Mouse (Mus musculus): ENCODE measurements around the gene Kcnmb3. TPM values are rescaled to one million over a fixed set of nuclear protein-coding genes. Genes with fewer than 3 reads are reported as not detected.
"Not testable (repeated sequence)": the region's sequence is repeated elsewhere in the genome, so short reads cannot be mapped to it uniquely, and the experiment has no call there.

The Kcnmb3 gene
- polyA plus RNA-seq, 1 experiment from 2014 or later: 0.22 TPM

GRCm38 (mm10) chr3:32454329-32455021 is 37.6 kb downstream of the Kcnmb3 start:
- no peaks in the 10 kb centered on the region for H3K27me3 ChIP-seq (replicated peaks)
- H3K4me1 ChIP-seq: no peaks in the 10 kb centered on the region
- ATAC-seq (replicated peaks): no peak
- H3K4me3 ChIP-seq: no peak overlapping the region
- no peak overlapping the region for H3K9ac ChIP-seq
- WGBS: 70% methylated on average over 11 of the region's 11 CpGs
- no peak overlapping the region for H3K27ac ChIP-seq
- H3K4me2 ChIP-seq: no peak overlapping the region
- no peaks in the 10 kb centered on the region for H3K9me3 ChIP-seq
- H3K36me3 ChIP-seq (replicated peaks): peaks cover 49% of the 10 kb centered on the region

- Histone ChIP-seq H3K9me3 (no peaks in the 10 kb centered on the region), H3K4me2 (no peak overlapping the region), H3K4me1 (no peaks in the 10 kb centered on the region), H3K27ac (no peak overlapping the region), H3K4me3 (no peak overlapping the region), H3K27me3 (replicated peaks) (no peaks in the 10 kb centered on the region), H3K36me3 (replicated peaks) (peaks cover 52% of the 10 kb centered on the region), H3K9ac (no peak overlapping the region)
- ATAC-seq (replicated peaks): no peak
Observed at GRCm38 (mm10) chr3:32441710-32442109, 50.3 kb downstream of the Kcnmb3 start.

- Histone ChIP-seq H3K9ac (no peak overlapping the region), H3K27me3 (replicated peaks) (no peaks in the 10 kb centered on the region), H3K36me3 (replicated peaks) (peaks cover 42% of the 10 kb centered on the region), H3K4me3 (no peak overlapping the region), H3K9me3 (no peaks in the 10 kb centered on the region), H3K27ac (no peak overlapping the region), H3K4me1 (no peaks in the 10 kb centered on the region), H3K4me2 (no peak overlapping the region)
- WGBS: 92% methylated on average over 4 of the region's 4 CpGs
- ATAC-seq (replicated peaks): no peak
Observed at GRCm38 (mm10) chr3:32438716-32439115, 53.3 kb downstream of the Kcnmb3 start.

- H3K4me3 ChIP-seq: no peak overlapping the region
- 95% methylated on average over 6 of the region's 6 CpGs for WGBS
- H3K9ac ChIP-seq: no peak overlapping the region
Observed at GRCm38 (mm10) chr3:32437820-32438219, 54.2 kb downstream of the Kcnmb3 start.

GRCm38 (mm10) chr3:32437297-32437696 is 54.7 kb downstream of the Kcnmb3 start:
- Histone ChIP-seq H3K27me3 (replicated peaks) (no peaks in the 10 kb centered on the region), H3K36me3 (replicated peaks) (peaks cover 37% of the 10 kb centered on the region; the same call in 1 of the 2 replicates), H3K9me3 (no peaks in the 10 kb centered on the region), H3K27ac (no peak overlapping the region), H3K9ac (no peak overlapping the region), H3K4me2 (no peak overlapping the region), H3K4me1 (no peaks in the 10 kb centered on the region), H3K4me3 (no peak overlapping the region)
- 96% methylated on average over 6 of the region's 6 CpGs for WGBS
- no peak for ATAC-seq (replicated peaks)

More at GRCm38 (mm10) chr3:32437820-32438219, 54.2 kb downstream of the Kcnmb3 start:
- ATAC-seq (replicated peaks): no peak
- Histone ChIP-seq H3K4me2 (no peak overlapping the region), H3K27ac (no peak overlapping the region), H3K36me3 (replicated peaks) (peaks cover 37% of the 10 kb centered on the region; the same call in 1 of the 2 replicates), H3K9me3 (no peaks in the 10 kb centered on the region), H3K4me1 (no peaks in the 10 kb centered on the region), H3K27me3 (replicated peaks) (no peaks in the 10 kb centered on the region)

GRCm38 (mm10) chr3:32436101-32436500 is 55.9 kb downstream of the Kcnmb3 start:
- ATAC-seq (replicated peaks): no peak
- 93% methylated on average over 11 of the region's 11 CpGs for WGBS

GRCm38 (mm10) chr3:32434016-32434415 is 58.0 kb downstream of the Kcnmb3 start:
- Histone ChIP-seq H3K27me3 (replicated peaks) (no peaks in the 10 kb centered on the region), H3K36me3 (replicated peaks) (peaks cover 17% of the 10 kb centered on the region; the same call in 1 of the 2 replicates), H3K4me2 (no peak overlapping the region), H3K4me1 (peaks cover 5% of the 10 kb centered on the region; the same call in 1 of the 2 replicates), H3K27ac (no peak overlapping the region), H3K9me3 (no peaks in the 10 kb centered on the region), H3K4me3 (no peak overlapping the region), H3K9ac (no peak overlapping the region)
- WGBS: 91% methylated on average over 2 of the region's 2 CpGs
- ATAC-seq (replicated peaks): no peak

More at GRCm38 (mm10) chr3:32436101-32436500, 55.9 kb downstream of the Kcnmb3 start:
- no peak overlapping the region for H3K27ac ChIP-seq
- H3K27me3 ChIP-seq (replicated peaks): no peaks in the 10 kb centered on the region
- H3K9ac ChIP-seq: no peak overlapping the region
- peaks cover 33% of the 10 kb centered on the region; the same call in 1 of the 2 replicates for H3K36me3 ChIP-seq (replicated peaks)
- H3K4me2 ChIP-seq: no peak overlapping the region
- no peaks in the 10 kb centered on the region for H3K9me3 ChIP-seq
- 0 out of 2 replicates have a peak, but pooled peaks cover under 1% of the 10 kb centered on the region for H3K4me1 ChIP-seq
- no peak overlapping the region for H3K4me3 ChIP-seq

- no peak for ATAC-seq (replicated peaks)
- Histone ChIP-seq H3K4me2 (no peak overlapping the region), H3K9ac (no peak overlapping the region), H3K27ac (no peak overlapping the region), H3K27me3 (replicated peaks) (no peaks in the 10 kb centered on the region), H3K9me3 (no peaks in the 10 kb centered on the region), H3K36me3 (replicated peaks) (no peaks in the 10 kb centered on the region), H3K4me1 (peaks cover 8% of the 10 kb centered on the region; the same call in 1 of the 2 replicates), H3K4me3 (no peak overlapping the region)
- 82% methylated on average over 2 of the region's 2 CpGs for WGBS
Observed at GRCm38 (mm10) chr3:32430394-32430793, 61.6 kb downstream of the Kcnmb3 start.

GRCm38 (mm10) chr3:32429351-32429750 is 62.7 kb downstream of the Kcnmb3 start:
- not testable (repeated sequence) for H3K4me2 ChIP-seq; H3K9me3 ChIP-seq; H3K27me3 ChIP-seq (replicated peaks); H3K4me1 ChIP-seq; ATAC-seq (replicated peaks); H3K4me3 ChIP-seq; H3K27ac ChIP-seq; H3K36me3 ChIP-seq (replicated peaks); H3K9ac ChIP-seq

GRCm38 (mm10) chr3:32428921-32429320 is 63.1 kb downstream of the Kcnmb3 start:
- no peaks in the 10 kb centered on the region for H3K27me3 ChIP-seq (replicated peaks)
- no peak overlapping the region for H3K4me2 ChIP-seq
- H3K4me1 ChIP-seq: peaks cover 8% of the 10 kb centered on the region; the same call in 1 of the 2 replicates
- H3K9me3 ChIP-seq: no peaks in the 10 kb centered on the region
- no peak overlapping the region for H3K27ac ChIP-seq
- H3K36me3 ChIP-seq (replicated peaks): no peaks in the 10 kb centered on the region
- WGBS: 61% methylated on average over 4 of the region's 4 CpGs
- H3K9ac ChIP-seq: no peak overlapping the region
- H3K4me3 ChIP-seq: no peak overlapping the region
- ATAC-seq (replicated peaks): no peak

GRCm38 (mm10) chr3:32428361-32428760 is 63.7 kb downstream of the Kcnmb3 start:
- no peak for ATAC-seq (replicated peaks)
- H3K9me3 ChIP-seq: no peaks in the 10 kb centered on the region

GRCm38 (mm10) chr3:32427695-32428094 is 64.3 kb downstream of the Kcnmb3 start:
- Histone ChIP-seq H3K36me3 (replicated peaks) (no peaks in the 10 kb centered on the region), H3K4me1 (peaks cover 8% of the 10 kb centered on the region; the same call in 1 of the 2 replicates), H3K9ac (no peak overlapping the region), H3K9me3 (no peaks in the 10 kb centered on the region), H3K4me3 (no peak overlapping the region), H3K27me3 (replicated peaks) (no peaks in the 10 kb centered on the region), H3K27ac (no peak overlapping the region), H3K4me2 (no peak overlapping the region)
- ATAC-seq (replicated peaks): no peak
- 84% methylated on average over 4 of the region's 4 CpGs for WGBS

More at GRCm38 (mm10) chr3:32428361-32428760, 63.7 kb downstream of the Kcnmb3 start:
- H3K27me3 ChIP-seq (replicated peaks): no peaks in the 10 kb centered on the region
- no peak overlapping the region for H3K4me2 ChIP-seq
- H3K4me1 ChIP-seq: peaks cover 8% of the 10 kb centered on the region; the same call in 1 of the 2 replicates
- no peak overlapping the region for H3K4me3 ChIP-seq
- WGBS: 95% methylated on average over 3 of the region's 3 CpGs
- no peak overlapping the region for H3K9ac ChIP-seq
- no peaks in the 10 kb centered on the region for H3K36me3 ChIP-seq (replicated peaks)
- H3K27ac ChIP-seq: no peak overlapping the region
